ENCODE assay signal across 10 mouse cellular contexts in the genomic region with DNA sequence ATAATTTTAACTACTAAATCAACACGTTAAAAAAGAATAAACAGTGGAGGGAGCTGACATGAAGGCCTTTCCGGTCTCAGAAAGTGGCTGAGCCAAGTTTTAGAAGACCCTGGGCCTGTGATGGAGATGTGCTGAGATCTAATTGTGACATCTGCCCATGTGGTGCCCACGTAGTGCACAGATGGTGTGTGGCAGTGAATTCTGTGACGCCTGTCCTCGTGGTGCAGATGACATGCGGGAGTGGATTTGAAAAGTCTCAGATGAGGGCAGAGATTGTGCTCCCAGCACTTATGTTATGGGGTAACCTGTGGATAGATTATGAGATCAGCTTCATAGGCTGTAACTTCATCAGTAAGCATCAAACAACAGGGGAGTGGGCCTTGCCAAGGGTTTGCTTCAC.
"Had no signal": no experiment of that assay in that cellular context is flagged by ENCODE, and none has a peak within 500 bp of the region (broad histone marks: within the 10 kb centered on the region; RNA-seq: fewer than 3 reads in every experiment).

No protein-coding gene starts in this region.

- H3K4me2 ChIP-seq: limb, embryonic 12.5 days; liver, embryonic 13.5 days; neural tube, embryonic 12.5 days had no signal

- H3K4me3 ChIP-seq: limb, embryonic 12.5 days; liver, embryonic 13.5 days; neural tube, embryonic 12.5 days had no signal

- H3K27ac ChIP-seq: kidney, postnatal 0 days; limb, embryonic 12.5 days; liver, embryonic 13.5 days; neural tube, embryonic 12.5 days; stomach, postnatal 0 days had no signal

- H3K27me3 ChIP-seq: limb, embryonic 12.5 days; liver, embryonic 13.5 days; neural tube, embryonic 12.5 days had no signal

- H3K36me3 ChIP-seq: limb, embryonic 12.5 days; liver, embryonic 13.5 days; neural tube, embryonic 12.5 days had no signal

- H3K4me1 ChIP-seq: limb, embryonic 12.5 days; liver, embryonic 13.5 days had no signal

- H3K9me3 ChIP-seq: limb, embryonic 12.5 days; liver, embryonic 13.5 days; neural tube, embryonic 12.5 days had no signal

- H3K9ac ChIP-seq: limb, embryonic 12.5 days; liver, embryonic 13.5 days; neural tube, embryonic 12.5 days had no signal

- DNase-seq: kidney, adult 11 months; kidney, adult 9 months; kidney, postnatal 36 days; liver; liver, embryonic 13.5 days; lung, adult 18-20 months had no signal
